Mouse (Mus musculus): Measurements from ENCODE around the gene Nfib.

Gene Nfib

GRCm38 (mm10) chr4:82635118-82635517 is 70.4 kb downstream of the Nfib start:
- DNase-seq (ENCODE audit: low spot score in 2 of 2) = no peak

GRCm38 (mm10) chr4:82634365-82634764 is 71.2 kb downstream of the Nfib start:
- DNase-seq (ENCODE audit: low spot score in 2 of 2) = no peak

DNA sequence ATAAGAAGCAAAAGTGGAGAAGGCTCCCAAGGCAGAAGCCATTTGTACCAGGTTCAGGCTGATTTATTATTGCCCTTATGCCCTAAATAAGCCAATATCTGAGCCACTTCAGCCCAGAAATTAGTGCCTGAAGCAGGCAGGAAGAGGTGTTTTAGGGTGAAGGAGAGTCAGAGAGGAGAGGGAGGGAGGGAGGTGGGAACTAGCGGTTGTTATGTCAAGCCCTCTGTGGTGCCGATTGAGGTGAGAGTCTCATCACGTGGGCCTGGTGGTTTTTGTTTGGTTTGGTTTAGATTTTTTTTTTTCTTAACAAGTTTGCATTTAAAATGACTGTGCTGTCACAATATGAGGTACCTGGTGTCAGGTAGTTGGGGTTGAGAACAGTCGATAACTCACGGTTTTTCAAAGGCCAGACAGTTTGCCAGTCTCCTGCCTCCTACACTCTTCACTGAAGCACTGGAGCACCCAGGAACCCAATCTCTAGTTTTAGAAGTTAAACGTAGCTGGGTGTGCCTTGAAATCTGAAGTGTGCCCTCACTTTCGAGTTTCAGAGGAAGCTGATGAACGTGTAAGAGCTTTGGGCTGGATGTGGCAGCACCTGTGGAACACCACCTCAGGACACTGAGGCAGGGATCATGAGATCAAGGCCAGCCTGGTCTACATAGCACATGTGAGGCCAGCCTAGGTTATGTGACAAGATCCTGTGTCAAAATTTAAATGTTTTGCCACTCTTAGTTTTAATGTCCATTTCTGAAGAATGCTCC is 81.1 kb downstream of the Nfib start:
- no peak for DNase-seq (ENCODE audit: low spot score in 2 of 2)

- no peak for DNase-seq (ENCODE audit: low spot score in 2 of 2)
Measured at GRCm38 (mm10) chr4:82623835-82624234, 81.7 kb downstream of the Nfib start.

GRCm38 (mm10) chr4:82623081-82623538 is 82.4 kb downstream of the Nfib start:
- DNase-seq (ENCODE audit: low spot score in 2 of 2) = no peak

DNA sequence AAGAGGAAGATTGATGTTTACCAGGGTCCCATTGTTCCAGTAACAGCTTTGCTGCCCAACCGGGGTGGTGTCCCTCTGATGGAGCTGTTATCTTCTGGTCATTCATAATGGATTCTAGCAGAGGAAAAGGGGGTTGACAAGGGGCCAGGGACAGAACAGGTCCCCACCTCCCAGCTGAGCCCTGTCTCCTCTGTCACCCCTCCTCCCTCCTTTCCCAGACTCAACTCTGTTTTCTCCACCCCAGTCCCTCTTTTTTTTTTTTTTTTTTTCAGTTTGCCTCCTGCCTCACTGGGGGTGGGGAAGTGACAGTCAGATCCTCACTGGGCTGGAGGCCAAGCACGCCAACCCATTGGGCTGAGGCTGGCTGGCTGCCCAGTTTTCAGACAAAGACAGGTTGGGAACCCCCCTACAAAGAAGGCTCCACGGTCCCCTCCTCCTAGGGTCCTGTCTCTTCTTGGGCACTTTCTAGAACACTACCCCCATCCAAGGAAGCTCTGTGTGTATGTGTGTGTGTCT is 83.2 kb downstream of the Nfib start:
- DNase-seq (ENCODE audit: low spot score in 2 of 2) = peak; percentile 70 to 74

DNA sequence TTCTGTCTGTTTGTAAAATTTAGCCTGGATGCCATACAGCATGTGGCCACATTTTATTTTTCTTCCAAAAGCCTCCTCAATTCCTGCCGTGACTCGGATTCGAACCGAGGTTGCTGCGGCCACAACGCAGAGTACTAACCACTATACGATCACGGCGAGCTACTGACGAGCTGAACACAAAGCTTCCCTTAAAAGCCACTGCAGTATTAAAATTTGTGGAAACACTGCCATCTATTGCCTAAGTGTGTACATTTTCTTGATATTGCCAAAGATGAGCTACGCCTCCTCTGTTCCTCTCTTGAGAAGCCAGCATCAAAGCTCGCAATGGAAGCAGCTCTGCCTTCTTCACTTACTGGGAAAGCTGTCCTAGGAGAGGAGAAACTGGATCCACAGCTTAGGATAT is 86.0 kb downstream of the Nfib start:
- peak; percentile 79 to 82 for DNase-seq (ENCODE audit: low spot score in 2 of 2)

DNA sequence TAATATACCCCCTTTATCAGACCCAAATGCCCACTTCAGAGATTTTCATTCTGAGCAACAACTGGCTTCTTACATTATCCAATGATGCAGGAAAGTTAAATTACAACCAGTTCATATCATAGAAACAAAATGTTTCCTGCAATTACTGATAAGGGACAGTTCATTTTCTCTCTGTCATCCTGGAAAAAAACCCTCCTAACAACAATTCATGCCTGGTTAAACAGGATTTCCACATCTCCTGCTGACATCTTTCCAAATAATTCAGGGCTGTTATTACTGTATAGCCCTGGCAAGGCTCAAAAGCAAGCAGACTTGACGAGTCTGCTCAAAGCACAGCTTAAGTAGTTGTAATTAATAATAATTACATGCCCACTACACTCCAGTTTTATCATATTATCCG is 86.5 kb downstream of the Nfib start:
- DNase-seq (ENCODE audit: low spot score in 2 of 2) = no peak

DNA sequence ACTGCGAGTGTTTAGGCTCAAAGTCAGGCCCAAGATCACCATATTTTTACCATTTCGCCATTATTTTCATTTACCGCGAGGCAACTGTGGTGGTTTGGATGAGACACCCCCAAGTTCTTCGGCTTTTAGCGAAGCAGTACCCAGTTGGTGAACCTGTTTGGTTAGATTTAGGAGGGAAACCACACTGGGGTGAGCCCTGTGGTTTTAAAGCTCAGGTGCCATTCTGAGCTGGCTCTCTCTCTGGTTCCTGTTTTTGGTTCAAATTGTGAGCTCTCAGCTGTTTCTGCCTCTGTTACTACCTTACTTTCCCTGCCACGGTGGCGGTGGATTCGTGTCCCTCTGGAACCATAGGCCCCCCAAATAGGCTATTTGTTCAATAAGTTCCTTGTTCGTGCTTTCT is 88.3 kb downstream of the Nfib start:
- DNase-seq (ENCODE audit: low spot score in 2 of 2) = no peak

GRCm38 (mm10) chr4:82615712-82616111 is 89.8 kb downstream of the Nfib start:
- DNase-seq (ENCODE audit: low spot score in 2 of 2) = no peak

GRCm38 (mm10) chr4:82614466-82614805 is 91.1 kb downstream of the Nfib start:
- no peak for DNase-seq (ENCODE audit: low spot score in 2 of 2)

GRCm38 (mm10) chr4:82613606-82614465 is 91.7 kb downstream of the Nfib start:
- DNase-seq (ENCODE audit: low spot score in 2 of 2) = peak; percentile 47 to 54

DNA sequence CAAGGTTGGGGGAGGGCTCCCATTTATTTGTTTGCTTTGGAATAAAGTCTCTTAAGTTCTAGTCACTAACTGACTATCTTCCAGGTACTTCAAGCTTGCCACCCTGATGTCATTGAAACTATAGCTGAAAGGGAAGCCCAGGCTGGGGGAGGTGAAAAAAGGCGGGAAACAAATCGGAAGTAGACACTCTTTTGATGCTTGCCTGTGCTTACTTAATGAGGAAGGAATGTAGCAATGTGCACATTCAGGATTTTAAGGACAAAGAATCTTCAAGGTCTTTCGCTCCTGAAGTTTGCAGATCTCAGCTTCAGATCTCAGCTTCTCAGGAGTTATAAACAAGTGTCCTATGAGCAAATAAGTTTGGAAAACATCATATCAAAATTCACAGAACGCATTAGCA is 95.9 kb downstream of the Nfib start:
- DNase-seq (ENCODE audit: low spot score in 2 of 2) = no peak

DNA sequence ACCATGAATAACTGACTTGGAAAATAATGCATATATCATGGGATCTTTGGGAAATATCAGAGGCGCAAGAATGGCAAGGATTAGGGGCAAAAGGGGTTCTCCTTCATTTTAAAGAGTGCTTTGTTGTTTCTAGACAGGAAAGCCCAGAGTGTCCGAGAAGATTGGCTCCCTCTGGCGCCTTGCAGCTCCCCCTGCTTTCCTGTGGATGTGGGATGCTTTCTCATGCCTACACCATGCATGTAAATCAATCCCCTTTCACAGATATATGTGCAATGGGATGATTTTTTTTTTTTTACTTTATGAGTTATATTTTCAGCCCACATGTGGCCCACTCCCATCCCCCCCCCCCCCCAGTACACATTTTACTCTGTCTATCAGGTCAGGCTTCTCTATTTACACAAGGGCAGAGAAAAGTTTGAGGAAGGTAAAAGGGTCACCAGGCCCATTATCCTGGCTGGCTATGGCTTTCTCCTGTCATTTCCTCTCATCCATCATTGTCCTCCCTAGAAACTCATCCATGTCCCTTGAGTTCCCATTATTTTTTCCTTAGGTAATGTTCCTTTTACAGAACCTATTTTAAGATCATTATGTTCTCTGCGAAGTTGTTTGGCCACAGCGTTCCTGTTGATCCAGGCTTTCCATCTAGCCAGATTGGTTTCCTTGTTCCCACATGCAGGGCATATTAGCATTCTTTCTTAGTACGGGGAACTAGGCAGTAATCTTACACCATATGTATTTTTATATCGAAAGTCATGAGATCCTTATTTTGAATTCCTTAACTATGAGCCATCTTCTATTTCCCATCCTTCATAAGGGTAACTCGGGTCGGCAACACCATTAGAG is 96.6 kb downstream of the Nfib start:
- no peak for DNase-seq (ENCODE audit: low spot score in 2 of 2)

DNA sequence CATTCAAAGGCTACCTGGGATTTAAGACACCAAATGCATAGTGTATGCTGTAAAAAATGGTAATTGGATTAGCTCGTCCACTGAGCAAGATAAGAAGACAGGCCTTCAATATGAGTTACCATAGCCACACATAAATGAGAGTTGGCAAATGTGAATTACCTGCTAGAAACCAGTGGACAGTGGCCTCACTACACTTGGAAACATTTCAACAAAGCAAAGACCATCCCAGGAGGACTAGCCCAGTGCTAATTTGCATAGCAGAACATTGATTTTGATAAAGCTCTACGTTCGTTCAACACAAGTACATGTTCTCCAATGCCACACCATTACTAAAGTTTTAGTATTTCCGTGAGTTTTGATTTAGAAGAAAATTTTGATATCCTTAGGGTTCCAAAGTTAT is 98.3 kb downstream of the Nfib start:
- DNase-seq (ENCODE audit: low spot score in 2 of 2) = no peak

DNA sequence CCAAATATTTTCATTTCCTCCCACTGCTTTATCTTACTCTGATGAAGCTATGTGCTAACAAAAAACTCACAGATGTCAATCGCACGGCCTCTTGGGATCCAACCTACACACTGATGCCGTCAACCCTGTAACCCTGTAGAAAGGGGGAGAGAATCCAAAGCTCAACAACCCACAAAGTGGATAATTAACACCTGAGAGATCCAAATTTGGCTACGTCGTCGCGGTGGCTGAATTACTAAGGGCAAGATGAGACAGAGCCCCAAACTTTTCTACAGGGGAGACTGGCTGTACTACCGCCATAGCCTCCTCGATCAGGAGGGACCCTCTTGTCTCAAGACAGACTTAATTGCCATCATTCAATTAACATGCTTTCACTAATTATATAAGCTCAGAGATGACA is 99.2 kb downstream of the Nfib start:
- DNase-seq (ENCODE audit: low spot score in 2 of 2) = no peak

GRCm38 (mm10) chr4:82605034-82605784 is 100.3 kb downstream of the Nfib start:
- DNase-seq (ENCODE audit: low spot score in 2 of 2) = no peak

DNA sequence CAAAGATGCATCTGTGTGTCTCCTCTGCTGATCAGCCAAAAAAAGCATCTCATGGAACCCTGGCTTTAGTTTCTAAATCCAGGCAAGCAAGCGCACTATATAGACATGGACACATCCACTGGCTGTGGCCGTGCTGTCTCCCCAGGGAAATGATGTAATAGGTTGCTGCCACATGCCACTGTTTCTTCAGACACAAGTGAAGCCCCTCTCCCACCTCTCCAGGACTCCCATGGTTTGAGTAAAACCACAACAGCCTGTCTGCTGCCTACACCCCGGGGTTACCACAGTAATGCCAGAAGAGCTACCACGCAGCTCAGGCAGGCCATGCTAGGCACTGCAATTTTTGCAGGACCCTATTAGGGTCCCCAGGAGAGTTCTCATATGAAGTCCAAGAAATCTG is 101.0 kb downstream of the Nfib start:
- DNase-seq (ENCODE audit: low spot score in 2 of 2) = no peak

- DNase-seq (ENCODE audit: low spot score in 2 of 2) = no peak
Measured at GRCm38 (mm10) chr4:82600636-82601035, 104.9 kb downstream of the Nfib start.

GRCm38 (mm10) chr4:82598436-82598835 is 107.1 kb downstream of the Nfib start:
- no peak for DNase-seq (ENCODE audit: low spot score in 2 of 2)
